ENCODE assay signal across 8 mouse cellular contexts in genomic region chr12:112077651-112078050, GRCm38 (mm10). TPM values are rescaled to one million over a fixed set of nuclear protein-coding genes. Genes with fewer than 3 reads are reported as not detected.
DNase-seq lines count a peak whose midpoint lies in the region; ATAC-seq and TF ChIP-seq lines count a peak whose summit lies in the region.

No protein-coding gene starts in this region.

- peak; percentile 84 for TF ChIP-seq CTCF in E14TG2a.4 (conservative IDR thresholded peaks at IDR 0.05; ENCODE audit: low read length)

- H3K36me3 ChIP-seq in E14TG2a.4 (ENCODE audit: insufficient read depth, low read length) = no peaks in the 10 kb centered on the region
- H3K36me3 ChIP-seq in embryonic facial prominence, embryonic 14.5 days (ENCODE audit: control insufficient read depth, insufficient read depth, low read length) = no peaks in the 10 kb centered on the region

- H3K4me1 ChIP-seq in E14TG2a.4 (replicated peaks; ENCODE audit: low read depth, low read length) = peaks cover 11% of the 10 kb centered on the region
- no peaks in the 10 kb centered on the region for H3K4me1 ChIP-seq in embryonic facial prominence, embryonic 14.5 days (ENCODE audit: control insufficient read depth, insufficient read depth, low read length)

- WGBS in embryonic facial prominence, embryonic 14.5 days = 3% methylated on average over 6 of the region's 6 CpGs

- H3K4me3 ChIP-seq in E14TG2a.4 (replicated peaks; ENCODE audit: low read length) = no peak overlapping the region
- H3K4me3 ChIP-seq in embryonic facial prominence, embryonic 14.5 days (ENCODE audit: low read depth, low read length) = no peak overlapping the region

- no peaks in the 10 kb centered on the region for H3K9me3 ChIP-seq in E14TG2a.4 (ENCODE audit: low read length)
- H3K9me3 ChIP-seq in embryonic facial prominence, embryonic 14.5 days (ENCODE audit: control insufficient read depth, low read length) = no peaks in the 10 kb centered on the region

- H3K27ac ChIP-seq in embryonic facial prominence, embryonic 14.5 days (replicated peaks; ENCODE audit: low read depth, low read length) = no peak overlapping the region

- no peak overlapping the region for H3K4me2 ChIP-seq in embryonic facial prominence, embryonic 14.5 days (ENCODE audit: low read depth, low read length)

- peak; percentile 87 for DNase-seq in adrenal gland, postnatal 14 days
- peak; percentile 32 for DNase-seq in embryonic facial prominence, embryonic 14.5 days (ENCODE audit: low spot score)
- peak; percentile 82 to 91 for DNase-seq in heart, postnatal 14 days
- peak; percentile 19 for DNase-seq in layer of hippocampus, adult 9-11 months
- peak; percentile 71 for DNase-seq in lung, postnatal 25 days (ENCODE audit: low spot score)
- peak; percentile 44 to 71 for DNase-seq in right cerebral cortex, postnatal 10 days (ENCODE audit: low spot score in 2 of 2)
- DNase-seq in yolk sac, embryonic 10.5 days (ENCODE audit: low spot score) = peak; percentile 26

- peak; percentile 70; the same call in 1 of the 2 replicates for ATAC-seq in embryonic facial prominence, embryonic 14.5 days (ENCODE audit: low read depth)

- no peak overlapping the region for H3K9ac ChIP-seq in embryonic facial prominence, embryonic 14.5 days (ENCODE audit: low read depth, low read length)

- peaks cover 3% of the 10 kb centered on the region; the same call in 1 of the 2 replicates for H3K27me3 ChIP-seq in E14TG2a.4 (ENCODE audit: insufficient read depth, low read length)
- no peaks in the 10 kb centered on the region for H3K27me3 ChIP-seq in embryonic facial prominence, embryonic 14.5 days (replicated peaks; ENCODE audit: control insufficient read depth, insufficient read depth, low read length)

- intact Hi-C loops in heart, postnatal 14 days (cut with DNase I) = loop anchor here (1.0 kb wide), 1 partner anchor 12 kb away; no protein-coding TSS in a partner anchor

RNA-seq across cellular contexts. Expression of gene Aspg, which starts 28.8 kb away (rescaled TPM):
- total RNA-seq in adrenal gland, postnatal 14 days (2021) = 40.1 and 40.8 TPM in 2 replicates
- polyA plus RNA-seq in embryonic facial prominence, embryonic 14.5 days (2014; fragmentation: Nextera tagmentation; extraction: Ambion mirVana) = 1.4 and 2.6 TPM in 2 replicates
- total RNA-seq in heart, postnatal 14 days (2021) = 1 to 10 TPM in 1 of 2 experiments, under 1 TPM in 1; 0.37 to 2.2 TPM

Comparison
In these comparisons a context has a peak if more than half of its experiments do, and no peak if none do; other contexts are left out.
1. DNase-seq: peak in every context shown above with its lines; median percentile 87 in adrenal gland, postnatal 14 days; 86 in heart, postnatal 14 days; 71 in lung, postnatal 25 days; 58 in right cerebral cortex, postnatal 10 days; 32 in embryonic facial prominence, embryonic 14.5 days; 26 in yolk sac, embryonic 10.5 days; 19 in layer of hippocampus, adult 9-11 months.
2. RNA of gene Aspg, which starts 28.8 kb away (total RNA-seq): 40.1 to 40.8 TPM in adrenal gland, postnatal 14 days; 0.37 to 2.2 TPM in heart, postnatal 14 days; every median in the first group is over 10 times any median in the second.